Mouse (Mus musculus) C2C12 (cell line): ENCODE results near the gene Ppm1e.

Source experiments
- CEBPB ChIP-seq: IDR thresholded peaks from one replicate; pipeline ENCODE4 v1.6.1; 2011; ENCODE audit warnings: low read depth, mild to moderate bottlenecking, control low read depth, moderate library complexity
- CTCF ChIP-seq: IDR thresholded peaks from one replicate; pipeline ENCODE4 v1.5.1; 2011; ENCODE audit not compliant: control insufficient read depth, insufficient read depth, insufficient read length
- MAX ChIP-seq: IDR thresholded peaks from one replicate; pipeline ENCODE4 v1.6.1; 2011; ENCODE audit warnings: mild to moderate bottlenecking, control low read depth
- MYOD1 ChIP-seq: IDR thresholded peaks from one replicate; pipeline ENCODE4 v1.6.1; 2011; ENCODE audit warnings: low read depth; ENCODE audit not compliant: control insufficient read depth, insufficient read length
- MYOG ChIP-seq: IDR thresholded peaks from one replicate; pipeline ENCODE4 v1.6.1; 2011; ENCODE audit not compliant: control insufficient read depth, insufficient read length; ENCODE audit errors: extremely low read depth
- USF1 ChIP-seq: IDR thresholded peaks from one replicate; pipeline ENCODE4 v1.6.1; 2011; ENCODE audit warnings: low read depth, mild to moderate bottlenecking, control low read depth, moderate library complexity

- no peak for TF ChIP-seq CTCF
- no peak for TF ChIP-seq MAX
- no peak for TF ChIP-seq USF1
- TF ChIP-seq MYOD1 = no peak
- TF ChIP-seq MYOG = no peak
- TF ChIP-seq CEBPB = no peak
Measured at GRCm38 (mm10) chr11:87310309-87310708, 48.5 kb downstream of the Ppm1e start.
